Mouse (Mus musculus): ENCODE measurements at regions not wholly inside any gene's neighbourhood (a gene's known extent, or its start where the extent isn't known, plus 50 kb on each side); places are given as distances from the start of the nearest gene placed in this dataset.

- peak; percentile 35 for DNase-seq (ENCODE audit: low read depth, low spot score)
- Histone ChIP-seq H3K4me1 (ENCODE audit: control insufficient read depth in 1 of 2, insufficient read depth in 2 of 2, low read length in 2 of 2) (no peaks in the 10 kb centered on the region), H3K36me3 (ENCODE audit: control insufficient read depth in 1 of 2, insufficient read depth in 2 of 2, low read length in 2 of 2) (peaks cover 0 to 4% of the 10 kb centered on the region in 2 experiments; a peak in 2 of 4 replicates), H3K4me3 (ENCODE audit: control insufficient read depth in 1 of 2, insufficient read depth in 1 of 2, low read depth in 2 of 2, low read length in 2 of 2) (no peak overlapping the region), H3K27ac (ENCODE audit: control insufficient read depth, low read depth, low read length) (no peak overlapping the region), H3K27me3 (ENCODE audit: control insufficient read depth in 1 of 2, insufficient read depth in 2 of 2, low read length in 2 of 2) (no peaks in the 10 kb centered on the region), H3K79me2 (ENCODE audit: control insufficient read depth, insufficient read depth, low read length, poor library complexity) (no peaks in the 10 kb centered on the region), H3K9me3 (replicated peaks; ENCODE audit: insufficient read depth, low read length) (no peaks in the 10 kb centered on the region), H3K9ac (ENCODE audit: control insufficient read depth, low read depth, low read length, poor library complexity, severe bottlenecking) (no peak overlapping the region)
- no peak for TF ChIP-seq ZMIZ1 (IDR thresholded peaks at IDR 0.05; ENCODE audit: low read depth, low read length)
- TF ChIP-seq ZC3H11A (IDR thresholded peaks at IDR 0.05; ENCODE audit: low read depth, low read length): no peak
- no peak for TF ChIP-seq UBTF (IDR thresholded peaks at IDR 0.05; ENCODE audit: borderline replicate concordance, insufficient read depth, low read depth, low read length)
- TF ChIP-seq EP300 (IDR thresholded peaks at IDR 0.05; ENCODE audit: low read depth in 1 of 2, low read length in 2 of 2): peak; percentile 34 to 39; a peak in 2 of 4 replicates
- 0 out of 2 replicates have a peak, but pooled peaks have one; percentile 22 for TF ChIP-seq GATA1 (IDR thresholded peaks at IDR 0.05; ENCODE audit: low read depth, low read length)
- no peak for TF ChIP-seq CHD2 (IDR thresholded peaks at IDR 0.05; ENCODE audit: low read length)
- TF ChIP-seq MYC (IDR thresholded peaks at IDR 0.05; ENCODE audit: low read depth, low read length): no peak
- no peak for TF ChIP-seq MXI1 (IDR thresholded peaks at IDR 0.05; ENCODE audit: low read depth, low read length)
Observed at GRCm38 (mm10) chr14:105717821-105718220, 178.8 kb downstream of the Spry2 start.

GRCm38 (mm10) chr14:105708691-105709090 lies 187.9 kb downstream of the Spry2 start:
- TF ChIP-seq MAFK (IDR thresholded peaks at IDR 0.05; ENCODE audit: borderline replicate concordance, low read depth, low read length) (no peak), TBP (IDR thresholded peaks at IDR 0.05; ENCODE audit: low read depth, low read length) (no peak), USF2 (IDR thresholded peaks at IDR 0.05; ENCODE audit: borderline replicate concordance in 1 of 2, insufficient read depth in 1 of 2, low read depth in 1 of 2, low read length in 2 of 2) (no peak), TCF12 (IDR thresholded peaks at IDR 0.05; ENCODE audit: low read depth, low read length) (no peak), BHLHE40 (IDR thresholded peaks at IDR 0.05; ENCODE audit: borderline replicate concordance, low read depth, low read length) (no peak), RAD21 (IDR thresholded peaks at IDR 0.05; ENCODE audit: low read depth, low read length) (no peak), USF1 (IDR thresholded peaks at IDR 0.05; ENCODE audit: low read depth, low read length) (no peak), MAX (IDR thresholded peaks at IDR 0.05; ENCODE audit: low read length) (no peak), TAL1 (IDR thresholded peaks at IDR 0.05; ENCODE audit: low read length) (no peak), SIN3A (IDR thresholded peaks at IDR 0.05; ENCODE audit: low read length) (no peak), RCOR1 (IDR thresholded peaks at IDR 0.05; ENCODE audit: low read depth, low read length) (no peak), NELFE (IDR thresholded peaks at IDR 0.05; ENCODE audit: low read depth, low read length) (no peak), MAZ (IDR thresholded peaks at IDR 0.05; ENCODE audit: low read depth, low read length) (no peak)
- no peaks in the 10 kb centered on the region for H3K27me3 ChIP-seq (ENCODE audit: control insufficient read depth in 1 of 2, insufficient read depth in 2 of 2, low read length in 2 of 2)
- H3K79me2 ChIP-seq (ENCODE audit: control insufficient read depth, insufficient read depth, low read length, poor library complexity): no peaks in the 10 kb centered on the region
- no peak overlapping the region for H3K27ac ChIP-seq (ENCODE audit: control insufficient read depth, low read depth, low read length)
- no peak for DNase-seq (ENCODE audit: low read depth, low spot score)
- no peak overlapping the region for H3K9ac ChIP-seq (ENCODE audit: control insufficient read depth, low read depth, low read length, poor library complexity, severe bottlenecking)
- H3K4me3 ChIP-seq (ENCODE audit: control insufficient read depth in 1 of 2, insufficient read depth in 1 of 2, low read depth in 2 of 2, low read length in 2 of 2): no peak overlapping the region
- no peaks in the 10 kb centered on the region for H3K4me1 ChIP-seq (ENCODE audit: control insufficient read depth in 1 of 2, insufficient read depth in 2 of 2, low read length in 2 of 2)
- no peaks in the 10 kb centered on the region for H3K9me3 ChIP-seq (replicated peaks; ENCODE audit: insufficient read depth, low read length)
- H3K36me3 ChIP-seq (ENCODE audit: control insufficient read depth in 1 of 2, insufficient read depth in 2 of 2, low read length in 2 of 2): no peaks in the 10 kb centered on the region
